Mouse (Mus musculus) neural tube, postnatal 0 days (tissue): Measurements from ENCODE around the gene Olfr741. TPM values are rescaled to one million over a fixed set of nuclear protein-coding genes. Genes with fewer than 3 reads are reported as not detected.

ENCODE experiments used
- polyA plus RNA-seq: library from polyadenylated mRNA; unstranded; fragments of >200 nt; fragmentation: Nextera tagmentation; extraction: Ambion mirVana; gene quantifications from 2 replicates; pipeline ENCODE4 v1.2.1, GENCODE M21; 2015

Olfr741 gene
- not detected in 2 replicates for polyA plus RNA-seq

GRCm38 (mm10) chr14:50472438-50472837 lies at the start of gene Olfr741:
Gene Olfr741, plus strand, starts transcription at chr14:50472738.

GRCm38 (mm10) chr14:50445245-50445644 lies 27.3 kb upstream of the Olfr741 start, which contains the start of gene Olfr740:
Gene Olfr740, plus strand, starts transcription at chr14:50445545.

GRCm38 (mm10) chr14:50503300-50503699 lies 30.8 kb downstream of the Olfr741 start, which contains the start of gene Olfr742:
Gene Olfr742, plus strand, starts transcription at chr14:50503600.

GRCm38 (mm10) chr14:50521539-50521938 lies 49.0 kb downstream of the Olfr741 start, which contains the start of gene Olfr743:
Gene Olfr743, plus strand, starts transcription at chr14:50521839.

Other genes with a start within 250 kb of the Olfr741 start
- gene Olfr731, start 230.9 kb upstream of the Olfr741 start, polyA plus RNA-seq = not detected in 2 replicates
- not detected in 2 replicates for gene Olfr732, start 188.5 kb upstream of the Olfr741 start, polyA plus RNA-seq
- gene Olfr733, start 171.2 kb upstream of the Olfr741 start, polyA plus RNA-seq = not detected in 2 replicates
- gene Olfr734, start 146.0 kb upstream of the Olfr741 start, polyA plus RNA-seq = not detected in 2 replicates
- not detected in 2 replicates for gene Olfr735, start 123.9 kb upstream of the Olfr741 start, polyA plus RNA-seq
- gene Tlr11, start 114.8 kb upstream of the Olfr741 start, polyA plus RNA-seq = not detected in 2 replicates
- not detected in 2 replicates for gene Olfr736, start 91.6 kb upstream of the Olfr741 start, polyA plus RNA-seq
- not detected in 2 replicates for gene Olfr738, start 65.2 kb upstream of the Olfr741 start, polyA plus RNA-seq
- not detected in 2 replicates for gene Olfr739, start 54.1 kb upstream of the Olfr741 start, polyA plus RNA-seq
- gene Olfr740, start 27.2 kb upstream of the Olfr741 start, polyA plus RNA-seq = not detected in 2 replicates
- not detected in 2 replicates for gene Olfr742, start 30.9 kb downstream of the Olfr741 start, polyA plus RNA-seq
- gene Olfr743, start 49.1 kb downstream of the Olfr741 start, polyA plus RNA-seq = not detected in 2 replicates
- gene Olfr744, start 142.1 kb downstream of the Olfr741 start, polyA plus RNA-seq = not detected in 2 replicates
- not detected in 2 replicates for gene Olfr745, start 166.7 kb downstream of the Olfr741 start, polyA plus RNA-seq
- gene Olfr746, start 174.3 kb downstream of the Olfr741 start, polyA plus RNA-seq = not detected in 2 replicates
- not detected in 2 replicates for gene Olfr747, start 220.5 kb downstream of the Olfr741 start, polyA plus RNA-seq
- gene Olfr748, start 234.6 kb downstream of the Olfr741 start, polyA plus RNA-seq = not detected in 2 replicates